Mouse (Mus musculus) megakaryocyte, embryonic 14.5 days (primary cell): ENCODE measurements around the gene Slc7a4.

Source experiments
- FLI1 ChIP-seq: IDR thresholded peaks from 2 replicates; pipeline ENCODE4 v1.6.1; 2012; ENCODE audit warnings: low read length, inconsistent platforms, mixed read lengths
- GATA1 ChIP-seq: IDR thresholded peaks from 3 replicates; pipeline ENCODE4 v1.6.1; 2012; ENCODE audit warnings: mixed read lengths, low read length, inconsistent platforms, borderline replicate concordance

- TF ChIP-seq GATA1 (no peak), FLI1 (no peak)
Observed at GRCm38 (mm10) chr16:17556907-17557306, 26.1 kb downstream of the Slc7a4 start.
